Comparison of ENCODE assay signal across 10 mouse cellular contexts in the genomic region with DNA sequence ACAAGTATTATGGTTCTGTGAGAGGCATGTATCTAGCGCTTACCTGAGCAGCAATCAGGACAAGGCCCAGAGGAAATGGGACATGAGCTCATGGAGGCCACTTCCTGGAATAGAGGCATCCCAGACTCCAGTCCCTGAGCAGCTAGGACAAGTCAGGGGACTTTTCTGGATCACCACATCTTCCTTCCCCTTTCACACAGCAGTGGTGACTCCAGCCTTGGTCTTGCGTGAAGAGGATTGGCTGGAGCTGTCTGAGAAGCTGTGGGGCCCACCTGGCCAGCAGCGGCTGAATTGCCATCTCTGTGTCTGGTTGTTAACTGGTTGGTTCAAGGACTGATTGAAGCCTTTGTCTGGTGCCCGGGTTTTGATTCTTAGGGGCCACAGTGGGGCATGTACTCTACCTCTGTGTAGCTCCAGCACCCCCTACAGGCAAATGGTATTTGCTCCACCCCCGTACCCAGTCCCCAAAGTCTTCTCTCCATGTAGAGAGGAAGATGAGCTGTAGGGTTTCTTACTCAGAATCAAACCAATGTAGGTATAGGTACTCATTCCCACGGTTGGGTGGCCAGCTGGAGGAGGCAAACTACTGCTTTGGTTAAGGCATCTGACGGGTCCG. TPM values are rescaled to one million over a fixed set of nuclear protein-coding genes. Genes with fewer than 3 reads are reported as not detected.
DNase-seq lines count a peak whose midpoint lies in the region; ATAC-seq and TF ChIP-seq lines count a peak whose summit lies in the region.
"Had no signal": no experiment of that assay in that cellular context is flagged by ENCODE, and none has a peak within 500 bp of the region (broad histone marks: within the 10 kb centered on the region; RNA-seq: fewer than 3 reads in every experiment).

No protein-coding gene starts in this region.

- DNase-seq in kidney, adult 2 months = no peak
- no peak for DNase-seq in kidney, postnatal 25 days
- DNase-seq in stomach, postnatal 0 days (ENCODE audit: low spot score) = no peak
- DNase-seq in left cerebral cortex, postnatal 14 days (ENCODE audit: low spot score in 2 of 2) = no peak
- no peak for DNase-seq in midbrain, embryonic 14.5 days
- DNase-seq in heart, adult 8-10 months (ENCODE audit: low spot score) = no peak

- TF ChIP-seq CTCF in kidney, adult 2 months (conservative IDR thresholded peaks at IDR 0.05; ENCODE audit: insufficient read depth, insufficient read length, low read depth, low read length) = peak; percentile 27; the same call in 1 of the 2 replicates
- TF ChIP-seq CTCF in E14TG2a.4 (conservative IDR thresholded peaks at IDR 0.05; ENCODE audit: low read length) = peak; percentile 21
- 0 out of 2 replicates have a peak, but pooled peaks have one; percentile 24 for TF ChIP-seq CTCF in stomach, postnatal 0 days (IDR thresholded peaks at IDR 0.05; ENCODE audit: low read depth)

- H3K9me3 ChIP-seq in E14TG2a.4 (ENCODE audit: low read length) = no peaks in the 10 kb centered on the region
- H3K9me3 ChIP-seq in stomach, postnatal 0 days (ENCODE audit: control insufficient read depth, low read length) = no peaks in the 10 kb centered on the region
- H3K9me3 ChIP-seq in midbrain, embryonic 14.5 days (ENCODE audit: control insufficient read depth, low read length) = no peaks in the 10 kb centered on the region
- H3K9me3 ChIP-seq: liver, embryonic 15.5 days had no signal

- no peak overlapping the region for H3K4me2 ChIP-seq in stomach, postnatal 0 days (replicated peaks; ENCODE audit: low read depth)
- no peak overlapping the region for H3K4me2 ChIP-seq in midbrain, embryonic 14.5 days (ENCODE audit: low read length)
- H3K4me2 ChIP-seq: liver, embryonic 15.5 days had no signal

- no peak overlapping the region for H3K4me3 ChIP-seq in kidney, adult 2 months (ENCODE audit: insufficient read depth, low read depth, low read length)
- H3K4me3 ChIP-seq in E14TG2a.4 (replicated peaks; ENCODE audit: low read length) = no peak overlapping the region
- H3K4me3 ChIP-seq in stomach, postnatal 0 days (ENCODE audit: low read depth, low read length) = no peak overlapping the region
- no peak overlapping the region for H3K4me3 ChIP-seq in midbrain, embryonic 14.5 days (replicated peaks; ENCODE audit: low read depth, low read length)
- H3K4me3 ChIP-seq: liver, embryonic 15.5 days had no signal

- H3K4me1 ChIP-seq in kidney, adult 2 months (ENCODE audit: control insufficient read depth, insufficient read depth, low read length) = no peaks in the 10 kb centered on the region
- no peaks in the 10 kb centered on the region for H3K4me1 ChIP-seq in E14TG2a.4 (replicated peaks; ENCODE audit: low read depth, low read length)
- H3K4me1 ChIP-seq in stomach, postnatal 0 days (replicated peaks; ENCODE audit: control insufficient read depth, insufficient read depth) = no peaks in the 10 kb centered on the region
- no peaks in the 10 kb centered on the region for H3K4me1 ChIP-seq in midbrain, embryonic 14.5 days (ENCODE audit: control insufficient read depth, insufficient read depth, low read length)
- H3K4me1 ChIP-seq: liver, embryonic 15.5 days had no signal

- no peak overlapping the region for H3K9ac ChIP-seq in stomach, postnatal 0 days (ENCODE audit: low read length)
- no peak overlapping the region for H3K9ac ChIP-seq in midbrain, embryonic 14.5 days (replicated peaks; ENCODE audit: low read length)
- H3K9ac ChIP-seq: liver, embryonic 15.5 days had no signal

- no peak for TF ChIP-seq EP300 in stomach, postnatal 0 days (optimal IDR thresholded peaks at IDR 0.05)

- no peaks in the 10 kb centered on the region for H3K27me3 ChIP-seq in kidney, adult 2 months (replicated peaks; ENCODE audit: control insufficient read depth, insufficient read depth, low read length)
- peaks cover 26% of the 10 kb centered on the region for H3K27me3 ChIP-seq in E14TG2a.4 (ENCODE audit: insufficient read depth, low read length)
- no peaks in the 10 kb centered on the region for H3K27me3 ChIP-seq in stomach, postnatal 0 days (ENCODE audit: control insufficient read depth, insufficient read depth, low read length)
- H3K27me3 ChIP-seq in midbrain, embryonic 14.5 days (ENCODE audit: control insufficient read depth, insufficient read depth, low read length) = no peaks in the 10 kb centered on the region
- H3K27me3 ChIP-seq: liver, embryonic 15.5 days had no signal

- WGBS in kidney, adult 2 months = 81% methylated on average over 8 of the region's 8 CpGs
- WGBS in stomach, postnatal 0 days = 78% methylated on average over 8 of the region's 8 CpGs
- 74% methylated on average over 8 of the region's 8 CpGs for WGBS in midbrain, embryonic 14.5 days

- H3K36me3 ChIP-seq in kidney, adult 2 months (ENCODE audit: control insufficient read depth, insufficient read depth, low read length) = no peaks in the 10 kb centered on the region
- no peaks in the 10 kb centered on the region for H3K36me3 ChIP-seq in E14TG2a.4 (ENCODE audit: insufficient read depth, low read length)
- no peaks in the 10 kb centered on the region for H3K36me3 ChIP-seq in stomach, postnatal 0 days (ENCODE audit: control insufficient read depth, insufficient read depth, low read length)
- no peaks in the 10 kb centered on the region for H3K36me3 ChIP-seq in midbrain, embryonic 14.5 days (ENCODE audit: control insufficient read depth, insufficient read depth, low read length)
- H3K36me3 ChIP-seq: liver, embryonic 15.5 days had no signal

- H3K27ac ChIP-seq in kidney, adult 2 months (ENCODE audit: insufficient read depth, low read depth, low read length) = no peak overlapping the region
- no peak overlapping the region for H3K27ac ChIP-seq in stomach, postnatal 0 days (replicated peaks)
- H3K27ac ChIP-seq in midbrain, embryonic 14.5 days (replicated peaks; ENCODE audit: low read depth, low read length) = no peak overlapping the region
- H3K27ac ChIP-seq: liver, embryonic 15.5 days had no signal

- intact Hi-C loops in left cerebral cortex, postnatal 14 days (cut with DNase I) = no loop called here

- peak; percentile 68 for ATAC-seq in inflammation-experienced regulatory T-cells, adult 6 months
- ATAC-seq in stomach, postnatal 0 days (ENCODE audit: low FRiP score, low TSS enrichment) = no peak
- ATAC-seq in midbrain, embryonic 14.5 days (ENCODE audit: low FRiP score, low TSS enrichment) = no peak

- TF ChIP-seq POLR2A in kidney, adult 2 months (IDR thresholded peaks at IDR 0.05; ENCODE audit: low read depth, low read length) = no peak

RNA-seq across cellular contexts. Expression of a gene that starts 15.0 kb away (rescaled TPM):
- polyA plus RNA-seq in kidney, adult 2 months (2012; rRNA removed) = 0.03 and 0.34 TPM in 2 replicates
- 1 to 10 TPM; 7.7 to 9.6 (median 9.0) TPM for polyA plus RNA-seq in inflammation-experienced regulatory T-cells, adult 6 months (2017; shearing (Covaris generic))
- 0.01 TPM in 1 of 2 replicates, not detected in the other for polyA plus RNA-seq in stomach, postnatal 0 days (2015; fragmentation: Nextera tagmentation; extraction: Ambion mirVana)
- total RNA-seq in left cerebral cortex, postnatal 14 days (2021) = 1 to 10 TPM; 8.6 to 8.8 TPM
- polyA plus RNA-seq in midbrain, embryonic 14.5 days (2014; fragmentation: Nextera tagmentation; extraction: Ambion mirVana) = not detected in 2 replicates
- under 1 TPM; 0.03 to 0.14 (median 0.06) TPM for total RNA-seq in heart, adult 8-10 months (2022)
- total RNA-seq: ES-E14 had no signal
